Mouse (Mus musculus) cortical plate, adult 2 months (tissue): ENCODE results near the gene Wdr43.

ENCODE experiments used
- CTCF ChIP-seq: fragments of 200-500 bp; IDR thresholded peaks from 2 replicates; pipeline ENCODE4 v1.5.1; 2011; ENCODE audit warnings: mild to moderate bottlenecking, control low read depth, low read length; ENCODE audit not compliant: insufficient read depth; ENCODE audit errors: extremely low read depth
- POLR2A ChIP-seq: fragments of 200-500 bp; IDR thresholded peaks from 2 replicates; pipeline ENCODE4 v1.6.1; 2011; ENCODE audit warnings: mild to moderate bottlenecking, low read length, control low read depth; ENCODE audit not compliant: insufficient read depth; ENCODE audit errors: extremely low read depth

DNA sequence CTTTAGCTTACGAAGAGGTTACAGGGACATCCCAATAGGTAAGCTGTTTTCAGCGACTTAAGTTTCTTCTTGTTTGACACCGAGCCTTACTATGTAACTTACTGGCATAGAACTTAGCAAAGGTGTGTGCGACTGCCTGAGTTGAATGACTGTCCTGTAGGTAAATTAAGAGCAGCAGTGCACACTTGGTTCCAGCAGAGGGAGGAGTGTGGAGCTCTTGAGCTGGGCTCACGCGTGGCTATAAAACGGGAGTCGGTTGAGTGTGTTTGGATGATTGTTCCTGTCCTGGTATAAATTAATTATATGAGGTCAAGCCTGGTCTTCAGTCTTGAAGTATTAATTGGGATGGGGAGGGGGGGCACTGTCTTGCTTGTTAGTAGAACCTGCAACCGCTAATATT is 34.3 kb downstream of the Wdr43 start:
- TF ChIP-seq POLR2A, result no peak
- TF ChIP-seq CTCF, result no peak
